Mouse (Mus musculus) embryo, embryonic 10.5 days (tissue): ENCODE results near the gene Clec2d.
"Not testable (repeated sequence)": the region's sequence is repeated elsewhere in the genome, so short reads cannot be mapped to it uniquely, and the experiment has no call there.

Experiments used
- DNase-seq: peaks from one replicate; pipeline ENCODE4 v3.0.0-alpha.2; 2015; ENCODE audit warnings: low spot score

Gene Clec2d

DNA sequence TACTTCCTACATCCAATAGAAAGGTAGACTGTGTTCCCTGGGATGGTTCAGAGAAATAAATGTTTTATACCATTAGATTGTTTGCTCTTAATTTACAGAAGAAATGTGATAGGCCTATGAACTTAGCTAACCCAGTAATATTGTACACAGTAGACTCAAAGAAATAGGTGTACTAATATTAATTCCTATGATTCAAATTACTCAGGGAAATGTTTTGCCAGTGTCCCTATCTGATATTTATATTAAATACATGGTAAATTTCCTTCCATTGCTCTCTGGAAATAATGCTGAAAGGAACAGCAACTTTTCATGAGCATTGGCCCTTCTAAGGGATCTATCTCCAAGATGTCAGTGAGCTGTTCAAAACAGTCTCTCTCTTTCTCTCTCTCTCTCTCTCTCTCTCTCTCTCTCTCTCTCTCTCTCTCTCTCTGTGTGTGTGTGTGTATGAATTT lies 6.8 kb downstream of the Clec2d start:
- no peak for DNase-seq

GRCm38 (mm10) chr6:129187816-129188215 lies 7.4 kb downstream of the Clec2d start:
- DNase-seq: not testable (repeated sequence)

DNA sequence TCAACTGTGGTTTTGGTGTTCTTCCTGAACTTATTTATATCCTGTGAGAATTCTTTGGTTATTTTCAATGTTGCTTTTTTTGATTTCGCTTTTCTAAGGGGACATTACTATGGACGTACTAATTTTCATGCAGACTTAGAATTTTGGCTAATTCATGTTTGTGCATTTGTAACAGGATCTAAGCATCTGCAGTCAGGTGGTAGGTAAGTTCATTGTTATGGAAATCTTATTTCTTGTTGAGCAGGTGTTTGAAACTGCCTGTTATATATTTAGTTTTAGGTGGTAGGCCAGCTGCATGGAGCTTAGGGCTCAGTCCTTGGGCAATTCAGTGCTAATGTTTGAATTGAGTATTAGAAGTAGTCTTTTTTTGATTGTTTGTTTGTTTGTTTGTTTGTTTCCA lies 13.0 kb downstream of the Clec2d start:
- no peak for DNase-seq

DNA sequence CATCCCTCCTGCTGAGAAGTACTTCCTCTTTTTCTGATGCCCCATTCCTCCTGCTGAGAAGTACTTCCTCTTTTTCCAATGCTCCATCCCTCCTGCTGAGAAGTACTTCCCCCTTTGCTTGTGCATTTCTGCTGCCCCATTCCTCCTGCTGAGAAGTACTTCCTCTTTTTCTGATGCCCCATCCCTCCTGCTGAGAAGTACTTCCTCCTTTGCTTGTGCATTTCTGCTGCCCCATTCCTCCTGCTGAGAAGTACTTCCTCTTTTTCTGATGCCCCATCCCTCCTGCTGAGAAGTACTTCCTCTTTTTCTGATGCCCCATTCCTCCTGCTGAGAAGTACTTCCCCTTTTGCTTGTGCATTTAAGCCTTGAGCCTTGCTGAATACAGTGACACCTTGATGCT lies 19.7 kb downstream of the Clec2d start:
- DNase-seq: not testable (repeated sequence)

DNA sequence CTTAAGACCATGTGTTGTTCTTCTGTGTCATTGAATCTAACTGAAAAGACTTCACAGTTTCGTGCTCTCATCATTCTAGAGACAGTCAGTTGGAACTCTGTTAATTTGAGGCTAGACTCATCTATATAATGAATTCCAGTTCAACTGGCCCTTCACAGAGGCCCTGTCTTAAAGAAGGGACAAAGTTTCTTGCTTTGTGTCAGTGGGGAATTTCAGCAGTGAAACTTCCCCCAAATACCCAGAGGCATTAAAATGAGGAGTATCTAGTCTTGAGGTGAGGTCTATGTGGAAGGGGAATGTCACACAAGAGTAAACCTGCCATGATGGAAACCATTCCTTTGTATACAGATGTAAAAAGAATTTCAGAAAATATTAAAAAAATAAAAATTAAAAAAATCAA lies 21.9 kb downstream of the Clec2d start:
- DNase-seq: no peak

- no peak for DNase-seq
Measured at GRCm38 (mm10) chr6:129204342-129204741, 23.9 kb downstream of the Clec2d start.

DNA sequence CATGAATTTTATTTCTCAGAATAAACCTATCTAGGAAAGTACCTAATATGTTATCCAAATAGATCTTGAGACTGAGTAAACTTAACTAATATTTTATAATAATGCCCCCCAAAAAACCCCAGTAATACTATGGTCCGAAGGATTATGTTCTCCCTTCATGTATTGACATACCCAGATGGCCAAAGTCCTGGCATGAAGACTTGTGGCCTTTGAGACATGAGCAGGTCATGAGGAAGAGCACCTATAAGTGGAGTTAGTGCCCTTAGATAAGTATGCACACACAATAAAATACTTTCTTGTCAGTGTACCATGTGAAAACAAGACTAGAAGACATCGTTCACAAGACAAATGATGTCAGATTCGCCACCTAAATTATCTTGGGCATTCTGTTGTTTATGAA lies 24.4 kb downstream of the Clec2d start:
- no peak for DNase-seq

- DNase-seq: no peak
Measured at GRCm38 (mm10) chr6:129208891-129209519, 28.6 kb downstream of the Clec2d start.

DNA sequence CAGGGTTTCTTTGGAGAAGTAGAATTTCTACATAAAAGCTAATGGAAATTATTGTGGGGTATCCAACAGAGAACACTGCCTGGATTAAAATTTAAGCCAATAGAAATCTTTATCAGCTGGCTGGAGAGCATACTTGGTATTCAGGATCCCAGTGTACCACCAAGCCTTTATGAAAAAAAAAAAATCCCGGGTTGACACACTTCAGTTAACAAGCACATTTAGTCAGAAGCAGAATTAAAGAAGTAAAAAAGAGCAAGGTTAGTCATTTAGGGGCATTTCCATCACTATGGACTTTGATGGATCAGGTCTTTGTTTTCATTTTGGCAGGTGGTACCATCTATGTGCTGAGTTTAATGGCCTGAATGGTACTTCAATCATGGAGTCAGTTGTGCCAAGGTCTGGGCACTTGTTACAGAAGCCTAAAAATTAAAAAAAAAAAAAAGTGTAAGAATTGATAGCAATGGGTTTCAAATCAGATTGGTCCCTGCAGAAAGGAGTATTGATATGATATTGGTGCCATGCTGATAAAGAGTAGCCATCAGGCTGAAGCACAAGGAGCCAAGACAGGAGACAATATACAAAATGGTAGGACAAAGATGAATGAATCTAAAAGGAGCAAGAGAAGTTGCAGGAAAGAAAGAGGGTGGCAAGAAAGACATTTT lies 29.5 kb downstream of the Clec2d start:
- DNase-seq: no peak

DNA sequence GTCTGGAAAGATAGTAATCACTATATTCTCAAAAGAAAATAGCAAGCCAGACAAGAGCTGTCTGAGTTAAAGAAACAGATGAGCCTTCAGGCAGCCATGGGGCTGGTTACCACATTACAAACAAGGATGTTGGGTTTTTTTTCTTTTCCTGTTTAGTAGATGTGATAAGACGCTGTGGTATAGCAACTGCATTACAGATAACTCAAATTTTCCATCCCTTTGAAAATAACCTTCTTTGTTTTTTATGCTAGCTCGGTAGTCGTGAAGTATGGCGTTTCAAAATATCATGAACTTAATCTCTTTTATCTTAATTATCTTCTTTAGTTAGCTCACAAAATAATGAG lies 30.0 kb downstream of the Clec2d start:
- no peak for DNase-seq

DNA sequence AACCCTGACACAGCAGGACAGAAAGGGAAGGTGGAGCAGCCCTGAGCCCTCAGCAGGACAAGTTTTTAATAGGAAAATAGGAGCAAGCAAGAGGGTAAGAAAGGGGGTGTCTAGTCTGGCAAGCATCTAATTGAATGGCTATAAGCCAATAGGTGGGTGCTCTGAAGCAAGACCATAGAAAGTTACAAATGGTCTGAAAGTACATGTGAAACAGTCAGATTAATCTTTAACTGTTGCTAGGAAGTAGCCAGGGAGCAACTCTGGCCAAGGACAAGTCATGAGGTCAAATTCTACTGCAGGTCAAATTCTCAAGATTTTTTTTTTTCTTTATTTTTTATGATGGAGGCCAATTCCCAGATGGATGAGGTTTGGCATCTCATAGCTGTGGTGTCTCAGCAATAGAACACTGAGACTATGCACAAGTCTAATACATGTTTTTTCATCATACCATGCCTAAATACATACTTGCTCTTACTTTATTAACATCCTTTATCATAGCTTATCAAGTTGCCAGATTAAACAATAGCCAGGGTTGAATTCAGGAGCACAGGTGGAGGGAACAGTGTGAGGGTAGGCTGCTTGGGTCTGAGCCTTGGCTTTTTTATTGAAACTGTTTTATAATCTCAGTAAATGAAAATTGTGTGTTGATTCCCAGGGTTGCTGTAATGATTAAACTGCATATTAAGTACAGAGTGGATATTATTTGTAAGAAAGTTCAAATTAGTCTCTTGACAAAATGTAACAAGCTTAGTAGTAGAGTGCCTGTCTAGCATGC lies 32.2 kb downstream of the Clec2d start:
- DNase-seq: no peak

DNA sequence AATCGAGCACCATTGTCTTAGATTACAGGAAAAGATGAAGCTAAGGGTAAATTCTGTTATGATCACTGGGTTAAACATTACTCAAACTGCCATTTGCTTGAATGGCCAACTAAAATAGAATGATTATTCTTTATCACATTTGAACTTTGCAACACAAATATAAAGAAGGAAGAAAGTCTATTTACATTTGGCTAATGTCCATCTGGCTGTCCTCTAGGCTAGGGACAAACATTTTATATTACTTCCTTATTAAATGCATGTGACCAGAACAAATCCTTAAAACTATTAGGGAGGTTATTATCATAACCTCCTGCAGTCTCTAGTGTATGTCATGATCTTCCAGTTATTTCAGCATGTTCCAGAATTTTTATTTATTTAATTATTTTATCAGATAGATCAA lies 33.1 kb downstream of the Clec2d start:
- no peak for DNase-seq

DNA sequence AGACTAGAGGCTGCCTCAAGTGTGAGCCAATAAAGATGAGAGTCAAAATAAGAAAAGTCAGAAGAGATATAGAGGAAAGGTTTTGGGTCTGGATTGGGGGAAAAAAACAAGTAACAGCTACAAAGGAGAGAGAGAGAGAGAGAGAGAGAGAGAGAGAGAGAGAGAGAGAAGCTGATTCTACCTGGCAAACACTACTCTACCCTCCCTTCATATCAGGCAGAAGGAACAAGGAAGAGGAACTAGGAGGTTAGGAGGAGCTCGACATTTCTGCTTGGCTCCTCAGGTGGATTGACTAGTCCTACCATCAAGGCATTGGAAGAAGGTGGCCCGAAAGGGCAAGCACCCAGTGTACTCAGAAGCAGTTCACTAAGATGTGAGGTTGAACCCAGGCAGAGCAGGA lies 33.8 kb downstream of the Clec2d start:
- no peak for DNase-seq

- DNase-seq: no peak
Measured at GRCm38 (mm10) chr6:129215053-129215452, 34.6 kb downstream of the Clec2d start.

GRCm38 (mm10) chr6:129215886-129216637 lies 35.6 kb downstream of the Clec2d start:
- no peak for DNase-seq

GRCm38 (mm10) chr6:129216721-129217230 lies 36.4 kb downstream of the Clec2d start:
- DNase-seq: no peak

DNA sequence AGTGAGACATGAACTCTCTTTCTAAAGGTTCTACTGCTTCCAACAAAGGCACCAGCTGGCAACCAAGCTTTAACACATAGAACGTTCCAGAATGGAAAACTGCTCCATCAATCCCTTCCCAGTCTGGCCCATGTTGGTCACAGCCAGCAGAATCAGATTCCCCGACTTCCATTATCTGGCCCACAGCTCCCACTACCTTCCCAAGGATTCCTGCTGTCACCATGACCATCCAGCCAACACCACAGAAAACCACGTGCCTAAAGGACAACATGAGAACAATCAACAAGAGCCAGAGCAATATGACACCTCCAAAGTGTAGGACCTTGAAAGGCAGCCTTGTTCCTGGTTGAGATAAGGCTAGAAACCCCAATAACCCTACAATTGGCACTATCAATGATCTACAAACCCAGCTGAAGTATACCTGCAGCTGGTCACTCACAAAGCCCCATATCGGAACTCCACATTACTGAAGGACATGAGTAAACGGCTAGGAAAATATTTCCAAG lies 37.8 kb downstream of the Clec2d start:
- no peak for DNase-seq

- DNase-seq: no peak
Measured at GRCm38 (mm10) chr6:129219897-129220517, 39.6 kb downstream of the Clec2d start.

DNA sequence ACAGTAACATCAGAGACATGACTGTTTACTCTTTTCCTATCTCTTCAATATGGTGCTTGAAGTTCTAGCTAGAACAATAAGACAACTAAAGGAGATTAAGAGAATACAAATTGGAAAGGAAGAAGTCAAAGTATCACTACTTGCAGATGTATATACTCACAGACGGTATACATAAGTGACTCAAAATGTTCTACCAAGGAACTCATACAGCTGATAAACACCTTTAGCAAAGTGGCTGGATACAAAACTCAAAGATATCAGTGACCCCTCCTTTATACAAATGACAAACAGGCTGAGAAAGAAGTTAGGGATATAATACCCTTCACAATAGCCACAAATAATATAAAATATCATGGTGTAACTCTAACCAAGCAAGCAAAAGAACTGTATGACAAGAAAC lies 40.6 kb downstream of the Clec2d start:
- DNase-seq: no peak

- DNase-seq: no peak
Measured at GRCm38 (mm10) chr6:129222188-129222800, 41.9 kb downstream of the Clec2d start.

DNA sequence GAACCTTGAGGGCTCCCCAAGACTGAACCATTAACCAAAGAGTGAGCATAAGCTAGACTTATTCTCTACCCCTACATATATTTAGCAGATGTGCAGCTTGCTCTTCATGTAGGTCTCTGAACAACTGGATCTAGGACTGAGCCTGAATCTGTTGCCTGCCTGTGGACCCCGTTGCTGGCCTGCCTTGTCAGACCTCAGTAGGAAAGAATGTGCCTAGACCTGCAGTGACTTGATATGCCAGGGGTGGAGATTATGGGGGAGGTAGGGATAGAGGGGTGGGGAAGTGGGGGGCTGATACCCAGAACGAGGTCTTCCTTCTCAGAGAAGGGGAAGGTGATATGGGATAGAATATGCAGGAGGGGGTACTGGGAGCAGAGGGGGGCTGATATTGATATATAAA lies 43.2 kb downstream of the Clec2d start:
- no peak for DNase-seq
